Mouse (Mus musculus) MEL (cell line): ENCODE results near the gene Tc2n. TPM values are rescaled to one million over a fixed set of nuclear protein-coding genes. Genes with fewer than 3 reads are reported as not detected.

Experiments used
- DNase-seq: peaks from one replicate; pipeline ENCODE4 v3.0.0; 2011; ENCODE audit warnings: low read depth, low spot score
- H3K27ac ChIP-seq: 2 replicates; pipeline ENCODE4 v1.5.1; 2012; ENCODE audit warnings: low read depth, mild to moderate bottlenecking, control low read depth, low read length, moderate library complexity; ENCODE audit not compliant: control insufficient read depth
- H3K27me3 ChIP-seq, 2 experiments: fragments of 150-350 bp in 1 of 2; sonication (generic) in 1 of 2; 2 replicates each; pipeline ENCODE4 v1.6.1; 2012; ENCODE audit warnings: low read length in 2 of 2, mild to moderate bottlenecking in 2 of 2, improper control_type of control experiment in 1 of 2, moderate library complexity in 1 of 2; ENCODE audit not compliant: insufficient read depth in 2 of 2, control insufficient read depth in 1 of 2
- H3K36me3 ChIP-seq, 2 experiments: 2 replicates each; pipeline ENCODE4 v1.6.1; 2012 to 2014; ENCODE audit warnings: low read length in 2 of 2, improper control_type of control experiment in 1 of 2, inconsistent platforms in 1 of 2, mild to moderate bottlenecking in 1 of 2; ENCODE audit not compliant: insufficient read depth in 2 of 2, control insufficient read depth in 1 of 2
- H3K4me1 ChIP-seq, 2 experiments: fragments of 150-350 bp in 1 of 2; sonication (generic) in 1 of 2; 2 replicates each; pipeline ENCODE4 v1.6.1; 2012; ENCODE audit warnings: low read length in 2 of 2, improper control_type of control experiment in 1 of 2, mild to moderate bottlenecking in 1 of 2; ENCODE audit not compliant: insufficient read depth in 2 of 2, control insufficient read depth in 1 of 2
- H3K4me3 ChIP-seq, 2 experiments: fragments of 150-350 bp in 1 of 2; sonication (generic) in 1 of 2; 2 replicates each; pipeline ENCODE4 v1.5.1; 2012; ENCODE audit warnings: low read depth in 2 of 2, low read length in 2 of 2, mild to moderate bottlenecking in 2 of 2, moderate library complexity in 2 of 2, control low read depth in 1 of 2, improper control_type of control experiment in 1 of 2; ENCODE audit not compliant: control insufficient read depth in 1 of 2, insufficient read depth in 1 of 2
- H3K79me2 ChIP-seq: 2 replicates; pipeline ENCODE4 v1.6.1; 2012; ENCODE audit warnings: mild to moderate bottlenecking, low read length, moderate library complexity; ENCODE audit not compliant: control insufficient read depth, poor library complexity, insufficient read depth
- H3K9ac ChIP-seq: 2 replicates; pipeline ENCODE4 v1.6.1; 2012; ENCODE audit warnings: low read depth, mild to moderate bottlenecking, control low read depth, low read length, moderate library complexity; ENCODE audit not compliant: control insufficient read depth, poor library complexity, severe bottlenecking
- H3K9me3 ChIP-seq: fragments of 150-350 bp; sonication (generic); replicated peaks from 2 replicates; pipeline ENCODE4 v1.6.1; 2012; ENCODE audit warnings: mild to moderate bottlenecking, low read length, improper control_type of control experiment, moderate library complexity; ENCODE audit not compliant: insufficient read depth
- BHLHE40 ChIP-seq: IDR thresholded peaks from 2 replicates; pipeline ENCODE4 v1.6.1; 2012; ENCODE audit warnings: low read depth, mild to moderate bottlenecking, inconsistent platforms, low read length, improper control_type of control experiment, borderline replicate concordance
- E2F4 ChIP-seq: IDR thresholded peaks from 2 replicates; pipeline ENCODE4 v1.6.1; 2011; ENCODE audit warnings: low read depth, low read length, improper control_type of control experiment, borderline replicate concordance
- ELF1 ChIP-seq: IDR thresholded peaks from 2 replicates; pipeline ENCODE4 v1.6.1; 2014; ENCODE audit warnings: low read depth, mild to moderate bottlenecking, inconsistent platforms, low read length, improper control_type of control experiment, moderate library complexity
- EP300 ChIP-seq, 2 experiments: IDR thresholded peaks; 2 replicates each; pipeline ENCODE4 v1.6.1; 2011; ENCODE audit warnings: improper control_type of control experiment in 2 of 2, low read length in 2 of 2, low read depth in 1 of 2, mild to moderate bottlenecking in 1 of 2
- GABPA ChIP-seq: IDR thresholded peaks from 2 replicates; pipeline ENCODE4 v1.6.1; 2012; ENCODE audit warnings: low read depth, mild to moderate bottlenecking, inconsistent platforms, low read length, improper control_type of control experiment, moderate library complexity
- GATA1 ChIP-seq: IDR thresholded peaks from 2 replicates; pipeline ENCODE4 v1.6.1; 2011; ENCODE audit warnings: low read depth, low read length, improper control_type of control experiment
- MAFK ChIP-seq: IDR thresholded peaks from 2 replicates; pipeline ENCODE4 v1.6.1; 2011; ENCODE audit warnings: low read depth, mild to moderate bottlenecking, low read length, improper control_type of control experiment, borderline replicate concordance
- MAX ChIP-seq: IDR thresholded peaks from 2 replicates; pipeline ENCODE4 v1.6.1; 2011; ENCODE audit warnings: low read length, improper control_type of control experiment
- MXI1 ChIP-seq: IDR thresholded peaks from 2 replicates; pipeline ENCODE4 v1.6.1; 2011; ENCODE audit warnings: mild to moderate bottlenecking, low read depth, low read length, improper control_type of control experiment
- NELFE ChIP-seq: IDR thresholded peaks from 2 replicates; pipeline ENCODE4 v1.6.1; 2011; ENCODE audit warnings: low read depth, low read length, improper control_type of control experiment
- POLR2AphosphoS2 ChIP-seq: IDR thresholded peaks from 2 replicates; pipeline ENCODE4 v1.6.1; 2011; ENCODE audit warnings: low read length, improper control_type of control experiment
- POLR2AphosphoS5 ChIP-seq: IDR thresholded peaks from 2 replicates; pipeline ENCODE4 v1.6.1; 2012; ENCODE audit warnings: low read depth, borderline replicate concordance, mild to moderate bottlenecking, inconsistent platforms, low read length, moderate library complexity, mixed read lengths
- RCOR1 ChIP-seq: IDR thresholded peaks from 2 replicates; pipeline ENCODE4 v1.6.1; 2012; ENCODE audit warnings: low read depth, mild to moderate bottlenecking, inconsistent platforms, low read length, improper control_type of control experiment
- SIN3A ChIP-seq: IDR thresholded peaks from 2 replicates; pipeline ENCODE4 v1.6.1; 2012; ENCODE audit warnings: low read length, improper control_type of control experiment, inconsistent platforms
- SMC3 ChIP-seq: IDR thresholded peaks from 2 replicates; pipeline ENCODE4 v1.6.1; 2011; ENCODE audit warnings: low read depth, low read length, improper control_type of control experiment
- TAL1 ChIP-seq: IDR thresholded peaks from 2 replicates; pipeline ENCODE4 v1.6.1; 2012; ENCODE audit warnings: mild to moderate bottlenecking, inconsistent platforms, low read length, moderate library complexity, mixed read lengths
- UBTF ChIP-seq: IDR thresholded peaks from 2 replicates; pipeline ENCODE4 v1.6.1; 2012; ENCODE audit warnings: low read depth, mild to moderate bottlenecking, inconsistent platforms, low read length, improper control_type of control experiment, moderate library complexity, borderline replicate concordance; ENCODE audit not compliant: insufficient read depth
- USF2 ChIP-seq, 2 experiments: IDR thresholded peaks; 2 replicates each; pipeline ENCODE4 v1.6.1; 2011 to 2012; ENCODE audit warnings: improper control_type of control experiment in 2 of 2, low read length in 2 of 2, borderline replicate concordance in 1 of 2, inconsistent platforms in 1 of 2, low read depth in 1 of 2, mild to moderate bottlenecking in 1 of 2; ENCODE audit not compliant: insufficient read depth in 1 of 2
- ZC3H11A ChIP-seq: IDR thresholded peaks from 2 replicates; pipeline ENCODE4 v1.6.1; 2012; ENCODE audit warnings: low read depth, mild to moderate bottlenecking, inconsistent platforms, low read length, improper control_type of control experiment
- ZKSCAN1 ChIP-seq: IDR thresholded peaks from 2 replicates; pipeline ENCODE4 v1.6.1; 2012; ENCODE audit warnings: low read depth, mild to moderate bottlenecking, inconsistent platforms, low read length, improper control_type of control experiment, moderate library complexity
- polyA plus RNA-seq, 2 experiments: library from polyadenylated mRNA; stranded (reverse) in 1 of 2; unstranded in 1 of 2; fragments of >175 nt in 1 of 2; fragments of >200 nt in 1 of 2; gene quantifications; 2 replicates each; pipeline versions ENCODE4 v1.2.1 to v1.2.4; 2012; ENCODE audit warnings: low replicate concordance in 2 of 2, low read depth in 1 of 2; ENCODE audit not compliant: insufficient read length in 2 of 2, insufficient read depth in 1 of 2, missing spikeins in 1 of 2
- total RNA-seq: library from RNA; depleted of rRNA; stranded (reverse); fragments of 300-350 nt; gene quantifications from 2 replicates; pipeline ENCODE4 v1.2.3, GENCODE M21; 2012

Tc2n gene
- total and polyA plus RNA-seq, 3 experiments = 0.49 TPM; not detected in 2

DNA sequence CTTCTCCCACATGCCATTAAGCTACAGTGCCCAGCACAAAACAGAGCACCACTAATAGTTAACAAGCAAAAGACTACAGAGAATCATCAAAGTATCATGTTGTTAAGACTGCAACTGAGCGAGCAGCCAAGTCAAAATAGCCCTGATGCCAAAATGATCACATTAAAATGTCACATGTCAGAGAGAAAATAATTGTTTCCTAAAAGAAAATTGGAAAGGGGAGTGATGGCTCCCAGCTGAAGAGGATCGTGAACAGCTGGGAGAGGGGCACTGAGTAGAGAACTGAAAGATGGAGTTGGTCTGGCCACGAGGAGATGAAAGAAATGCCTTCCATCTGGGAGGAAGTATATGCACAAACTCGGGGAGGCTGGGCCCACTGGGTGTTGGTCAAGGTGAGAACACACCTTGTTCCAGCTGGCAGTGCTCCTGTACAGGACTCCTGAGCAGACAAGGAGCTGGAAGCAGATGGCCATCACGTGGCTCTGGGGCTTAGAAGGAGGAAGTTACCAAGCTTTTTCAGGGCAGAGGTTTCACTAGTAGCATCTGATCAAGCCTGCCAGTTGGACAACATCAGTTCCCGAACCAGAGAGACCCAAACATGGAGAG lies 41.2 kb upstream of the Tc2n start:
- H3K79me2 ChIP-seq = no peaks in the 10 kb centered on the region
- no peaks in the 10 kb centered on the region for H3K9me3 ChIP-seq
- DNase-seq = no peak
- no peaks in the 10 kb centered on the region for H3K4me1 ChIP-seq
- TF ChIP-seq RCOR1 = no peak
- TF ChIP-seq UBTF = no peak
- no peak for TF ChIP-seq POLR2AphosphoS2
- TF ChIP-seq E2F4 = no peak
- TF ChIP-seq ZC3H11A = no peak
- TF ChIP-seq SIN3A = no peak
- TF ChIP-seq ZKSCAN1 = no peak
- no peak for TF ChIP-seq MXI1
- TF ChIP-seq MAX = no peak
- no peak for TF ChIP-seq POLR2AphosphoS5
- TF ChIP-seq NELFE = no peak
- no peak for TF ChIP-seq MAFK
- TF ChIP-seq ELF1 = no peak
- no peak for TF ChIP-seq EP300 (IDR thresholded peaks at IDR 0.05; ENCODE audit: low read depth in 1 of 2, low read length in 2 of 2)
- no peaks in the 10 kb centered on the region for H3K36me3 ChIP-seq
- H3K4me3 ChIP-seq = no peak overlapping the region
- no peak overlapping the region for H3K9ac ChIP-seq
- H3K27me3 ChIP-seq = no peaks in the 10 kb centered on the region
- no peak overlapping the region for H3K27ac ChIP-seq

DNA sequence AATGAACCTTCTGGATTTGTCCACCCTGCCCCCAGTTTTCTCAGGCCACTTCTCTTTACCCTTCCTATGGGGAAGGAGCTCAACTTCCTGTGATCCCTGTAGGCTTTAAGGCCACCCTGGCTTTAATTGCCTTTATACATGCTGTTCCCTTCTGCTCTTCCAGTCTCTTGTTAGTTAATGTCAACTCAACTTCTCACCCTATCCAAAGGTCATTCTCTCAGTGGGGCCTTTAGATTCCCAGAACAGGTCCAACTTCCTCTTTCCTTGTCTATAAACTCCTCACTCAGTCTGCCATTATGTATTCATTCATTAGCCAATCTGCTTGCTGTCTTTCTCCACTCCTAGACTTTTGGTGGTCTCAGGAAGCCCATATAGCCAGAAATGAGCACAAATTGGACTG lies 40.4 kb upstream of the Tc2n start:
- H3K27ac ChIP-seq = no peak overlapping the region
- H3K27me3 ChIP-seq = no peaks in the 10 kb centered on the region
- no peaks in the 10 kb centered on the region for H3K79me2 ChIP-seq
- no peaks in the 10 kb centered on the region for H3K9me3 ChIP-seq
- H3K36me3 ChIP-seq = no peaks in the 10 kb centered on the region
- no peak for TF ChIP-seq USF2 (IDR thresholded peaks at IDR 0.05; ENCODE audit: borderline replicate concordance in 1 of 2, insufficient read depth in 1 of 2, low read depth in 1 of 2, low read length in 2 of 2)
- TF ChIP-seq BHLHE40 = no peak
- TF ChIP-seq GATA1 = no peak
- TF ChIP-seq TAL1 = no peak
- TF ChIP-seq POLR2AphosphoS2 = no peak
- TF ChIP-seq GABPA = no peak
- no peak for TF ChIP-seq SMC3
- TF ChIP-seq POLR2AphosphoS5 = no peak
- no peak overlapping the region for H3K9ac ChIP-seq
- no peaks in the 10 kb centered on the region for H3K4me1 ChIP-seq
- no peak overlapping the region for H3K4me3 ChIP-seq
- no peak for DNase-seq
